Mouse (Mus musculus) ES-E14 (cell line): ENCODE measurements at regions not wholly inside any gene's neighbourhood (a gene's known extent, or its start where the extent isn't known, plus 50 kb on each side); places are given as distances from the start of the nearest gene placed in this dataset.

ENCODE experiments used
- DNase-seq: peaks from one replicate; pipeline ENCODE4 v3.0.0-alpha.2; 2013; ENCODE audit warnings: low read depth, low spot score
- H3K27ac ChIP-seq: 2 replicates; pipeline ENCODE4 v1.5.1; 2012; ENCODE audit warnings: low read depth, mild to moderate bottlenecking, low read length, moderate library complexity, mixed read lengths; ENCODE audit not compliant: poor library complexity, insufficient read depth, severe bottlenecking
- H3K36me3 ChIP-seq: 2 replicates; pipeline ENCODE4 v1.6.1; 2012; ENCODE audit warnings: mild to moderate bottlenecking, low read length, moderate library complexity, mixed read lengths; ENCODE audit not compliant: control insufficient read depth, poor library complexity, insufficient read depth, severe bottlenecking
- H3K4me1 ChIP-seq, 2 experiments: fragments of 150-350 bp in 1 of 2; sonication (generic) in 1 of 2; 2 replicates each; pipeline ENCODE4 v1.6.1; 2012; ENCODE audit warnings: low read length in 2 of 2, mild to moderate bottlenecking in 1 of 2, mixed read lengths in 1 of 2; ENCODE audit not compliant: control insufficient read depth in 2 of 2, insufficient read depth in 2 of 2, poor library complexity in 1 of 2
- H3K4me3 ChIP-seq, 2 experiments: fragments of 150-350 bp in 1 of 2; sonication (generic) in 1 of 2; 2 replicates each; pipeline ENCODE4 v1.5.1; 2012; ENCODE audit warnings: low read length in 2 of 2, low read depth in 1 of 2, mild to moderate bottlenecking in 1 of 2, mixed read lengths in 1 of 2; ENCODE audit not compliant: insufficient read depth in 1 of 2, poor library complexity in 1 of 2, severe bottlenecking in 1 of 2
- H3K9ac ChIP-seq: 2 replicates; pipeline ENCODE4 v1.6.1; 2012; ENCODE audit warnings: low read depth, mild to moderate bottlenecking, low read length, mixed read lengths; ENCODE audit not compliant: poor library complexity, insufficient read depth, severe bottlenecking
- H3K9me3 ChIP-seq: fragments of 150-350 bp; sonication (generic); 2 replicates; pipeline ENCODE4 v1.6.1; 2012; ENCODE audit warnings: low read depth, mild to moderate bottlenecking, low read length; ENCODE audit not compliant: control insufficient read depth, insufficient read depth
- CHD2 ChIP-seq: IDR thresholded peaks from 2 replicates; pipeline ENCODE4 v1.6.1; 2014; ENCODE audit warnings: mild to moderate bottlenecking, low read depth, low read length, inconsistent platforms
- HCFC1 ChIP-seq: IDR thresholded peaks from 2 replicates; pipeline ENCODE4 v1.6.1; 2012; ENCODE audit warnings: low read length, inconsistent platforms, borderline replicate concordance; ENCODE audit not compliant: insufficient read depth
- MAFK ChIP-seq: IDR thresholded peaks from 2 replicates; pipeline ENCODE4 v1.6.1; 2014; ENCODE audit warnings: mild to moderate bottlenecking, low read depth, low read length, inconsistent platforms; ENCODE audit not compliant: insufficient read depth
- ZC3H11A ChIP-seq: IDR thresholded peaks from 2 replicates; pipeline ENCODE4 v1.6.1; 2012; ENCODE audit warnings: low read depth, mild to moderate bottlenecking, inconsistent platforms, low read length, borderline replicate concordance
- ZNF384 ChIP-seq: IDR thresholded peaks from 2 replicates; pipeline ENCODE4 v1.6.1; 2012; ENCODE audit warnings: low read depth, low read length, inconsistent platforms
- in situ Hi-C, 2 experiments: fragments of 600-800 bp; cut with MboI; formaldehyde crosslinking; loops; one replicate each; pipeline ENCODE4 v1.15.1; 2025; ENCODE audit warnings: low sequenced_read_pairs in 2 of 2, inconsistent platforms in 1 of 2; ENCODE audit not compliant: unreplicated experiment in 2 of 2

GRCm38 (mm10) chr12:86825584-86826419 lies 58.8 kb downstream of the Irf2bpl start:
- H3K4me3 ChIP-seq = no peak overlapping the region
- no peak for DNase-seq
- in situ Hi-C loops = no loop called here
- no peaks in the 10 kb centered on the region for H3K9me3 ChIP-seq
- H3K9ac ChIP-seq = peak overlapping the region; percentile 18; the same call in 1 of the 2 replicates
- H3K27ac ChIP-seq = peak overlapping the region; percentile 92
- no peaks in the 10 kb centered on the region for H3K36me3 ChIP-seq
- H3K4me1 ChIP-seq = peaks cover 4 to 24% of the 10 kb centered on the region in 2 experiments
- TF ChIP-seq CHD2 (no peak), ZNF384 (peak; percentile 77), MAFK (peak; percentile 82), HCFC1 (no peak), ZC3H11A (no peak)

- peak overlapping the region; percentile 23 to 57 for H3K4me3 ChIP-seq
- no peak for TF ChIP-seq CHD2
- TF ChIP-seq HCFC1 = no peak
- TF ChIP-seq ZC3H11A = no peak
- no peak for TF ChIP-seq MAFK
- peak overlapping the region; percentile 6; the same call in 1 of the 2 replicates for H3K9ac ChIP-seq
- H3K36me3 ChIP-seq = no peaks in the 10 kb centered on the region
- H3K4me1 ChIP-seq = peaks cover 4 to 22% of the 10 kb centered on the region in 2 experiments
- in situ Hi-C loops = no loop called here
- no peaks in the 10 kb centered on the region for H3K9me3 ChIP-seq
- no peak for DNase-seq
- peak overlapping the region; percentile 92 for H3K27ac ChIP-seq
Measured at GRCm38 (mm10) chr12:86824860-86825583, 59.6 kb downstream of the Irf2bpl start.

GRCm38 (mm10) chr12:86823855-86824589 lies 60.6 kb downstream of the Irf2bpl start:
- in situ Hi-C loops = no loop called here
- H3K9me3 ChIP-seq = no peaks in the 10 kb centered on the region
- peak overlapping the region; percentile 56 to 57 for H3K4me3 ChIP-seq
- peak overlapping the region; percentile 87 for H3K27ac ChIP-seq
- H3K36me3 ChIP-seq = no peaks in the 10 kb centered on the region
- H3K4me1 ChIP-seq = peaks cover 4 to 20% of the 10 kb centered on the region in 2 experiments
- TF ChIP-seq CHD2 = no peak
- 0 out of 2 replicates have a peak, but pooled peaks have one; percentile 1 for TF ChIP-seq ZC3H11A
- H3K9ac ChIP-seq = peak overlapping the region; percentile 82
- peak; percentile 83 for DNase-seq

DNA sequence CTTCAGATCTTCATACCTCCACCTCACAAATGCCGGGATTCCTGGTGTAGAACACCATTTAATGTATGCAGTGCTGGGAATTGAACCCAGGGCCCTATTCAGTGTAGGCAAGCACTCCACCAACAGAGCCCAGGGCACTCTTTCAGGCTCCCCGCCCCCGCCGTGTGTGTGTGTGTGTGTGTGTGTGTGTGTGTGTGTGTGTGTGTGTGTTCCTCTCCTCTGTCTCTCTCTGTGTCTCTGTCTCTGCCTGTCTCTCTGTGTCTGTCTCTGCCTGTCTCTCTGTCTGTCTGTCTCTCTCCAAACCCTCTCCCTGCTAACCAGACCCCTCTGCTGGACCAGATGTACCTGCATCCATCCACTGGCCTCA lies 61.1 kb downstream of the Irf2bpl start:
- peak overlapping the region; percentile 56 to 57 for H3K4me3 ChIP-seq
- peaks cover 4 to 20% of the 10 kb centered on the region in 2 experiments for H3K4me1 ChIP-seq
- TF ChIP-seq MAFK = no peak
- no peak for TF ChIP-seq ZNF384
- no peak for TF ChIP-seq HCFC1
- TF ChIP-seq ZC3H11A = no peak
- TF ChIP-seq CHD2 = no peak
- DNase-seq = no peak
- no peaks in the 10 kb centered on the region for H3K9me3 ChIP-seq
- no peaks in the 10 kb centered on the region for H3K36me3 ChIP-seq
- in situ Hi-C loops = no loop called here
- H3K27ac ChIP-seq = peak overlapping the region; percentile 87
- H3K9ac ChIP-seq = peak overlapping the region; percentile 82
